Mouse (Mus musculus): ENCODE measurements at regions not wholly inside any gene's neighbourhood (a gene's known extent, or its start where the extent isn't known, plus 50 kb on each side); places are given as distances from the start of the nearest gene placed in this dataset.

DNA sequence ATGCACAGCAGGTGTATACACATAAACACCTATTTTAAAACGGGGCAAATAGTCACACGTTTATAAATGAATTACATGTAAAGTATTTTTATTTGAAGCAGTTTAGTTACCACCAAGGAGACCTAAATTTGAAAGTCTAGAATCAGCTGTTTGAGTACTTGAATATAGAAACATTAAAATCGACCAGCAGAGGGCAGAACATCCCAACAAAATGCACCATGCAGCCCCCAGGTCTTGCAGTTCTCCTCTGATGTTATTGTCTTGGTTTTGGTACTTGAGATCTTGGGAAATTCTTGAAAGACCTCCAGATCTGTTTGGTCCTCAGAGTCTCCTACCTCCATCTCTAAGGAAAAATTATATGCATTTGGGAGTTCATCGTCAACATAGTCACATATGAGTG lies 656.0 kb downstream of the Rab28 start:
- TF ChIP-seq RAD21 (IDR thresholded peaks at IDR 0.05; ENCODE audit: low read depth, low read length): peak; percentile 43
- no peak for TF ChIP-seq ZKSCAN1 (IDR thresholded peaks at IDR 0.05; ENCODE audit: low read depth, low read length)
- TF ChIP-seq TCF12 (IDR thresholded peaks at IDR 0.05; ENCODE audit: low read depth, low read length): no peak
- no peak for TF ChIP-seq USF2 (IDR thresholded peaks at IDR 0.05; ENCODE audit: borderline replicate concordance in 1 of 2, insufficient read depth in 1 of 2, low read depth in 1 of 2, low read length in 2 of 2)
- TF ChIP-seq MEF2A (IDR thresholded peaks at IDR 0.05; ENCODE audit: extremely low read depth, insufficient replicate concordance, low read depth, low read length, poor library complexity, severe bottlenecking): no peak
- TF ChIP-seq CHD2 (IDR thresholded peaks at IDR 0.05; ENCODE audit: low read length): no peak
- no peak for TF ChIP-seq POLR2AphosphoS2 (IDR thresholded peaks at IDR 0.05; ENCODE audit: low read length)
- TF ChIP-seq MYB (IDR thresholded peaks at IDR 0.05; ENCODE audit: low read depth, low read length): no peak
- no peak for TF ChIP-seq NELFE (IDR thresholded peaks at IDR 0.05; ENCODE audit: low read depth, low read length)
- TF ChIP-seq POLR2A (IDR thresholded peaks at IDR 0.05; ENCODE audit: control insufficient read depth in 1 of 2, insufficient read depth in 1 of 2, low read depth in 1 of 2, low read length in 2 of 2, poor library complexity in 1 of 2): no peak
- TF ChIP-seq CHD1 (IDR thresholded peaks at IDR 0.05; ENCODE audit: low read depth, low read length): no peak
- TF ChIP-seq CTCF (IDR thresholded peaks at IDR 0.05 in 2 of 3, conservative IDR thresholded peaks at IDR 0.05 in 1 of 3; ENCODE audit: control insufficient read depth in 1 of 3, insufficient read depth in 1 of 3, low read depth in 2 of 3, low read length in 3 of 3, poor library complexity in 1 of 3, severe bottlenecking in 1 of 3): peak in 1 of 3 experiments; percentile 42; a peak in 2 of 6 replicates
- no peak for TF ChIP-seq ETS1 (IDR thresholded peaks at IDR 0.05; ENCODE audit: low read depth, low read length)
- TF ChIP-seq GABPA (IDR thresholded peaks at IDR 0.05; ENCODE audit: low read depth, low read length): no peak
- no peak for TF ChIP-seq MAX (IDR thresholded peaks at IDR 0.05; ENCODE audit: low read length)
- TF ChIP-seq SIN3A (IDR thresholded peaks at IDR 0.05; ENCODE audit: low read length): no peak
- no peak for TF ChIP-seq JUND (IDR thresholded peaks at IDR 0.05; ENCODE audit: low read depth, low read length)
- no peak for TF ChIP-seq E2F4 (IDR thresholded peaks at IDR 0.05; ENCODE audit: borderline replicate concordance, low read depth, low read length)
- TF ChIP-seq UBTF (IDR thresholded peaks at IDR 0.05; ENCODE audit: borderline replicate concordance, insufficient read depth, low read depth, low read length): no peak
- TF ChIP-seq SMC3 (IDR thresholded peaks at IDR 0.05; ENCODE audit: low read depth, low read length): peak; percentile 46
- TF ChIP-seq KAT2A (conservative IDR thresholded peaks at IDR 0.05; ENCODE audit: low read depth, low read length): no peak
- TF ChIP-seq HCFC1 (IDR thresholded peaks at IDR 0.05; ENCODE audit: low read depth, low read length): no peak
- no peak for TF ChIP-seq MXI1 (IDR thresholded peaks at IDR 0.05; ENCODE audit: low read depth, low read length)
- TF ChIP-seq ZC3H11A (IDR thresholded peaks at IDR 0.05; ENCODE audit: low read depth, low read length): 0 out of 2 replicates have a peak, but pooled peaks have one; percentile 35
- no peak for TF ChIP-seq ELF1 (IDR thresholded peaks at IDR 0.05; ENCODE audit: low read depth, low read length)
- TF ChIP-seq NRF1 (IDR thresholded peaks at IDR 0.05; ENCODE audit: insufficient read depth, low read depth, low read length, poor library complexity, severe bottlenecking): no peak
- TF ChIP-seq ZNF384 (IDR thresholded peaks at IDR 0.05; ENCODE audit: low read depth, low read length): no peak
- no peak for TF ChIP-seq EP300 (IDR thresholded peaks at IDR 0.05; ENCODE audit: low read depth in 1 of 2, low read length in 2 of 2)
- no peak for TF ChIP-seq MAFK (IDR thresholded peaks at IDR 0.05; ENCODE audit: borderline replicate concordance, low read depth, low read length)
- no peak for TF ChIP-seq POLR2AphosphoS5 (IDR thresholded peaks at IDR 0.05; ENCODE audit: borderline replicate concordance, low read depth, low read length)
- TF ChIP-seq TAL1 (IDR thresholded peaks at IDR 0.05; ENCODE audit: low read length): no peak
- TF ChIP-seq BHLHE40 (IDR thresholded peaks at IDR 0.05; ENCODE audit: borderline replicate concordance, low read depth, low read length): no peak
- DNase-seq (ENCODE audit: low read depth, low spot score): peak; percentile 23

More for the DNA sequence above, 656.0 kb downstream of the Rab28 start:
- Histone ChIP-seq H3K27ac (ENCODE audit: control insufficient read depth, low read depth, low read length) (no peak overlapping the region), H3K36me3 (ENCODE audit: control insufficient read depth in 1 of 2, insufficient read depth in 2 of 2, low read length in 2 of 2) (no peaks in the 10 kb centered on the region), H3K27me3 (ENCODE audit: control insufficient read depth in 1 of 2, insufficient read depth in 2 of 2, low read length in 2 of 2) (no peaks in the 10 kb centered on the region), H3K4me3 (ENCODE audit: control insufficient read depth in 1 of 2, insufficient read depth in 1 of 2, low read depth in 2 of 2, low read length in 2 of 2) (no peak overlapping the region), H3K79me2 (ENCODE audit: control insufficient read depth, insufficient read depth, low read length, poor library complexity) (no peaks in the 10 kb centered on the region), H3K9ac (ENCODE audit: control insufficient read depth, low read depth, low read length, poor library complexity, severe bottlenecking) (no peak overlapping the region), H3K4me1 (ENCODE audit: control insufficient read depth in 1 of 2, insufficient read depth in 2 of 2, low read length in 2 of 2) (no peaks in the 10 kb centered on the region), H3K9me3 (replicated peaks; ENCODE audit: insufficient read depth, low read length) (no peaks in the 10 kb centered on the region)

Data from MEL (cell line).